Mouse (Mus musculus) cortical plate, adult 2 months (tissue): ENCODE measurements around the gene 2610002M06Rik. TPM values are rescaled to one million over a fixed set of nuclear protein-coding genes. Genes with fewer than 3 reads are reported as not detected.
A peak's percentile ranks its signal among the peaks of the same experiment; 100 is the strongest.

Experiments
- H3K27ac ChIP-seq: fragments of 200-500 bp; 2 replicates; pipeline ENCODE4 v1.5.1; 2012; ENCODE audit warnings: low read length, control low read depth, inconsistent platforms; ENCODE audit not compliant: insufficient read depth
- H3K4me1 ChIP-seq: fragments of 200-500 bp; 2 replicates; pipeline ENCODE4 v1.6.1; 2011; ENCODE audit warnings: low read length; ENCODE audit not compliant: control insufficient read depth, insufficient read depth
- H3K4me3 ChIP-seq: fragments of 200-500 bp; 2 replicates; pipeline ENCODE4 v1.5.1; 2011; ENCODE audit warnings: mild to moderate bottlenecking, low read length, control low read depth; ENCODE audit not compliant: insufficient read depth
- CTCF ChIP-seq: fragments of 200-500 bp; IDR thresholded peaks from 2 replicates; pipeline ENCODE4 v1.5.1; 2011; ENCODE audit warnings: mild to moderate bottlenecking, control low read depth, low read length; ENCODE audit not compliant: insufficient read depth; ENCODE audit errors: extremely low read depth
- POLR2A ChIP-seq: fragments of 200-500 bp; IDR thresholded peaks from 2 replicates; pipeline ENCODE4 v1.6.1; 2011; ENCODE audit warnings: mild to moderate bottlenecking, low read length, control low read depth; ENCODE audit not compliant: insufficient read depth; ENCODE audit errors: extremely low read depth
- polyA plus RNA-seq: library from polyadenylated mRNA; depleted of rRNA; stranded (reverse); fragments of >200 nt; gene quantifications from 2 replicates; pipeline ENCODE4 v1.2.3, GENCODE M21; 2012; rRNA removed

Gene 2610002M06Rik
- polyA plus RNA-seq: 19.7 and 20.4 TPM in 2 replicates

DNA sequence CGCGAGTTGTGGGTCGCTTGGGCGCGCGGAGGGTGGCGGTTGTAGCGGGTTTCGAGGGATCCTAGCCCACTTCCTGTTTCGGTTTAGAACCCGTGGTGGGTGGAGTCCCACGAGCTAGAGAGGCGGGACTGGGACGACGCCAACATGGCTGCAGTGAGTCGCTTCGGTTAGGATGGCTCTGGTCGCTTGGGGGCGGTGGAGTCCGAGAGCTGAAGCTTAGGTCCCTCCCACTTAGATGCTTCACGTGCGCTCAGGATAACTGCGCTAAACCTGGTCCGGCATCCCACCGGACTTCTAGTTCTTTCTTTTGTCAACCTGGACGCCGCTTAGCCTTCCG lies at the start of gene 2610002M06Rik:
Gene 2610002M06Rik, minus strand, starts transcription at position 117 of the 337 bp plus-strand sequence.
- TF ChIP-seq CTCF (peak; percentile 33; the same call in 1 of the 2 replicates), POLR2A (no peak)
- Histone ChIP-seq H3K4me1 (no peaks in the 10 kb centered on the region), H3K27ac (no peak within 1 kb of the TSS), H3K4me3 (peak within 1 kb of the TSS; percentile 81)

DNA sequence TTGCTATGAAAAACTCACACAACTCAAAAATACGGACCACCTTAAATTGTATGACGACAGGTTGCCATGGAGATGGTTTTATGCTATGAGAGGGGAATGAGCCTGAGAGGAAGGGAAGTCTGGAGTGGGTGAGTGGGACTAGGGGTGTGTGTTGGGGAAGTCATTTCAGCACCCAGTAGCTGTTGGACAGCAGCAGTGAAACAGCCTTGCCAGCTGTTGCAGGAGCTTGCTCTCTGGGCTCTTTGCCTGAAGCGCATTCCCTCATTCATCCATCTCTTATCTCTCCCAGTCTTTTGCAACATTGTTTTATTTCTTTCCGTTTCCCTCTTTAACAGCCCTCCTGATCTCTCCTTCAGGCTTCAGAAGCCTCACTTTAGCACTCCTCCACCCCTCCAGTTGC lies 42.0 kb upstream of the 2610002M06Rik start:
- Histone ChIP-seq H3K4me3 (no peak overlapping the region), H3K4me1 (no peaks in the 10 kb centered on the region), H3K27ac (no peak overlapping the region)
- no peak for TF ChIP-seq CTCF
- no peak for TF ChIP-seq POLR2A

GRCm38 (mm10) chrX:107816726-107817125 lies 592 bp upstream of the 2610002M06Rik start:
- TF ChIP-seq POLR2A: no peak
- TF ChIP-seq CTCF: no peak
- Histone ChIP-seq H3K27ac (no peak overlapping the region), H3K4me1 (no peaks in the 10 kb centered on the region), H3K4me3 (peak overlapping the region; percentile 81; the same call in 1 of the 2 replicates)

DNA sequence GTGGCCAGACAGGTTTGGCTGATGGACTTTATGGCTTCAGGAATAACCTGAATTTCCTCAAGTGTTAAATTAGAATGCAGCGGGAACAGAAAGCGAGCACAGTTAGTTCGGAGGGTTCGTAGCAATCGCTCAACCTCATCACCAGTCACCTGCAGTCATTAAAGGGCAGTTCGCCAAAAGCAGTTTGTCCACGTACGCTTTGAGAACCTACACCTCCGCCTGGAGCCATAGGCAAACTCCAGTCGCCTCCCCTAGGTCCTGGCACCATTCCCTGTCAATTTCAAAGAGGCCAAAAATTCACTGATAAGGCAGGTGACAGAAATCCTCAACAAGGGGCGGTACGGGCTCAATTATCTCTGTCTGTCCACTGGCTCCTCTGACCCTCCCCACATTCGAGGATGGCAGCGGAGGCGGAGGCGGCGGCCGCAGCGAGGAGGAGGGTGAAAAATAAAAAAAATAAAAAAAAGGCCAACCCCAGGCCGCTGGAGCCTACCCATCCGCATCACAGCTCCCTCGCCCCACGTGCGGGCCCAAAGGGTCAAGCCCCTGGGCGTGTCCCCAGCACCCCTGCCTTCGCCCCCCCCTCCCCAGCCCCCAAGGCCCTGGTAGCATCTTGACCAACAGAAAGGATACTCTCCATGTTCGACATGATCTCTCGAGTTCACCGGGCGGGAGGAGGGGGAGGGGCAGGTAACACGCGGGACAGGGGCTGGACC lies 474 bp downstream of the 2610002M06Rik start:
- no peak overlapping the region for H3K27ac ChIP-seq
- H3K4me3 ChIP-seq: peak overlapping the region; percentile 81
- no peaks in the 10 kb centered on the region for H3K4me1 ChIP-seq
- no peak for TF ChIP-seq CTCF
- no peak for TF ChIP-seq POLR2A

GRCm38 (mm10) chrX:107812120-107812519 lies 4.0 kb downstream of the 2610002M06Rik start:
- Histone ChIP-seq H3K4me1 (no peaks in the 10 kb centered on the region), H3K27ac (no peak overlapping the region), H3K4me3 (no peak overlapping the region)
- TF ChIP-seq POLR2A: no peak
- TF ChIP-seq CTCF: no peak

DNA sequence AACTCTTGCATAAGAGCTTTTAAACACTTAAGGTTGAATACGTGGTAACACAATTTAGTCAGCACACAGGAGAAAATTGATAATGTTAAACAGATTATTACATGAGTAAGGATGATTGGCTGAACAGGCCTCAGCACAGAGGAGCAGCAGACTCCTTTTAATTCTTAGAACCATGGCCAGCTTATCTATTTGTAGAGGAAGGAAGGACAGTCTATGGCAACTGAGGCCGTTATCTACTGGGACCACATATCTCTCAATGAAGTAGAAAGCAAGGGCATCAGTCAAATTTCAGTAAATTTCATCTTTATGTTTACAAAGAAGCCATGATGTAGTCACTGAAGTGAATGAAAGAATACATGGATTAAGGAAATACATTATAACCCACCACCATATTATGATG lies 19.2 kb downstream of the 2610002M06Rik start:
- H3K4me1 ChIP-seq: no peaks in the 10 kb centered on the region
- no peak overlapping the region for H3K4me3 ChIP-seq
- H3K27ac ChIP-seq: no peak overlapping the region
- TF ChIP-seq CTCF (no peak), POLR2A (no peak)

DNA sequence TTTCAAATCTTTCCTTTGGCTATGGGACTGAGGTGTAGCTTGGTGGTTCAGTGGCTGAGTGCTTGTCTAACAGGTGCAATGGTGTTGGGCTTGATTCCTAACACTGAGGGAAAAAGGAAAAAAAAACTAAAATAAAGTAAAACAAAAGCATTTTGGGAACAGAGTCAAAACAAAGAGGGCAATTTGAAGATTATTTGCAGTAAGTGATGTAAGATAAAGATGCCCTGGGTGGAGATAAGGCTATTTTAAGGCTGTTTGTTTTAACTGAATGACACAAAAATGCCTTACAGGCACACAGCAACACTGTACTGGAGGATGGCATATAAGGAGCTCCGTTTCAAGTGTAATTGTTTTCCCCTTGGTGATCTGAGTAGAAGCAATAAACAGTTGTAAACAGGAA lies 20.3 kb downstream of the 2610002M06Rik start:
- H3K4me3 ChIP-seq: no peak overlapping the region
- H3K4me1 ChIP-seq: no peaks in the 10 kb centered on the region
- TF ChIP-seq CTCF (no peak), POLR2A (no peak)
- no peak overlapping the region for H3K27ac ChIP-seq

DNA sequence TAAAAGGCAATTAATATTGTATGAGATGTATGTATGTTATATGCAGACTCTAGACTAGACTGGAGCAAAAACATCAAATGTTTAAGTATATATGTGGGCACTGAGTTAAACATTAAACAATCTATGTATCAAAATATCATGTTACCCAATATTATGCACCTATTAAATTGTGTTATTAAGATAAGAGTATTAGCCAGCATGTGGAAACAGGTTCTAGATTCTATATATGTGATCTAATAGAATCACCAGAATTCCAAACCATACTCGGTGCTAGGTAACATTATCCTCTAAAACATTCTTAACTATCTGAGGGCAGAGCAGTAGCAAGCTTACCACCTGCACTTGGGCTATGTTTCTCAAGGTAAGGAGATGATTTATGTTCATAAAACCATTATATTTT lies 23.8 kb downstream of the 2610002M06Rik start, which contains the start of gene Tent5d:
Gene Tent5d, plus strand, starts transcription at position 301 of the 400 bp plus-strand sequence.
- no peak for TF ChIP-seq CTCF
- H3K4me3 ChIP-seq: no peak within 1 kb of the TSS
- H3K27ac ChIP-seq: no peak within 1 kb of the TSS
- H3K4me1 ChIP-seq: no peaks in the 10 kb centered on the region

DNA sequence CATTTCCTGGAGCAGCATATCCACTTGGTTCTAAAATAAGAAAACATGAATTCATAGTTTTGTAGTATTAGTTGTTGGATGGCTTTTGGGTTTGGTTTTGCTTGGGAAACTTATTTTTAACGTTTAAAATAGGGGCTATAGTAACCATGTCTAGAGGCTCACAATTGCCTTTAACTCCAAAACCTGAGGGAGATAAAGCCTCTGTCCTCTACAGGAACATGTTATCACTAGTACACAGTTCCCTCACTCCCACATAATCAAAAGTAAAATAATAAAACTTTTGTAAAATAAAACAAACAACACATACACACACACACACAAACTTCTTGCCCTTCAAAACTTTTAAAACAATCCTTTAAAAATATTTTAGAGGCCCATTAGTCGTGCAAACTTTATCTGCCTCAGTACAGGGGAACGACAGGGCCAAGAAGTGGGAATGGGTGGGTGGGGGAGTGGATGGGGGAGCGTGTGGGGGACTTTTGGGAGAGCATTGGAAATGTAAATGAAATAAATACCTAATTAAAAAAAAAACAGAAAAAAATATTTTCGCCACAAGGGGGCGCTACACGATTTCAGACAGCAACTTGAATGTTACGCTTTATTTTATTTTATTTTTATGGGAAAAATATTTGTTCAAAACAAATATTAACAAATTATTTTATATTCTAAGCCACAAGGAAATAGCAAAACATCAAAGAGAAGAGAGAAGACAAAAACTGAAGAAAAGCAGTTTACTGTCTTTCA lies 25.2 kb downstream of the 2610002M06Rik start:
- Histone ChIP-seq H3K4me1 (no peaks in the 10 kb centered on the region), H3K4me3 (no peak overlapping the region), H3K27ac (no peak overlapping the region)
- TF ChIP-seq POLR2A: no peak
- no peak for TF ChIP-seq CTCF

GRCm38 (mm10) chrX:107790136-107790535 lies 26.0 kb downstream of the 2610002M06Rik start:
- H3K27ac ChIP-seq: no peak overlapping the region
- no peak for TF ChIP-seq CTCF
- TF ChIP-seq POLR2A: no peak
- H3K4me3 ChIP-seq: no peak overlapping the region
- no peaks in the 10 kb centered on the region for H3K4me1 ChIP-seq
